Mouse (Mus musculus) cerebellum, postnatal 25 days (tissue): ENCODE results near the gene Msx2.
A peak's percentile ranks its signal among the peaks of the same experiment; 100 is the strongest.

Experiments
- DNase-seq, 2 experiments: peaks; one replicate each; pipeline ENCODE4 v3.0.0; 2021; ENCODE audit warnings: mixed read lengths in 2 of 2

The Msx2 gene

GRCm38 (mm10) chr13:53464441-53465001, 8.4 kb downstream of the Msx2 start:
- DNase-seq, result no peak

GRCm38 (mm10) chr13:53463946-53464345, 8.9 kb downstream of the Msx2 start:
- no peak for DNase-seq

GRCm38 (mm10) chr13:53463037-53463436, 9.8 kb downstream of the Msx2 start:
- no peak for DNase-seq

- no peak for DNase-seq
Observed at GRCm38 (mm10) chr13:53462649-53462970, 10.3 kb downstream of the Msx2 start.

GRCm38 (mm10) chr13:53461855-53462648, 10.8 kb downstream of the Msx2 start:
- peak in 1 of 2 experiments; percentile 52 for DNase-seq

GRCm38 (mm10) chr13:53461346-53461745, 11.5 kb downstream of the Msx2 start:
- no peak for DNase-seq

- no peak for DNase-seq
Observed at GRCm38 (mm10) chr13:53458766-53459165, 14.1 kb downstream of the Msx2 start.

GRCm38 (mm10) chr13:53454794-53455672, 17.8 kb downstream of the Msx2 start:
- DNase-seq, result no peak

- DNase-seq, result no peak
Observed at GRCm38 (mm10) chr13:53453927-53454326, 18.9 kb downstream of the Msx2 start.

- peak in 1 of 2 experiments; percentile 11 for DNase-seq
Observed at GRCm38 (mm10) chr13:53447609-53448008, 25.3 kb downstream of the Msx2 start.

GRCm38 (mm10) chr13:53443602-53444001, 29.3 kb downstream of the Msx2 start:
- peak in 1 of 2 experiments; percentile 45 for DNase-seq

- DNase-seq, result peak in 1 of 2 experiments; percentile 58
Observed at GRCm38 (mm10) chr13:53442168-53442980, 30.5 kb downstream of the Msx2 start.

GRCm38 (mm10) chr13:53441307-53442028, 31.4 kb downstream of the Msx2 start:
- DNase-seq, result no peak

- DNase-seq, result no peak
Observed at GRCm38 (mm10) chr13:53439957-53440356, 32.9 kb downstream of the Msx2 start.

GRCm38 (mm10) chr13:53426507-53426906, 46.4 kb downstream of the Msx2 start:
- peak; percentile 66 to 85 for DNase-seq

GRCm38 (mm10) chr13:53421189-53421588, 51.7 kb downstream of the Msx2 start:
- DNase-seq, result no peak

GRCm38 (mm10) chr13:53420741-53421140, 52.1 kb downstream of the Msx2 start:
- DNase-seq, result no peak

- DNase-seq, result no peak
Observed at GRCm38 (mm10) chr13:53419681-53420080, 53.2 kb downstream of the Msx2 start.

GRCm38 (mm10) chr13:53417701-53418100, 55.2 kb downstream of the Msx2 start:
- no peak for DNase-seq
